Mouse (Mus musculus) testis, postnatal 10 days (tissue): Measurements from ENCODE around the gene Lemd1.

ENCODE experiments used
- DNase-seq: peaks from one replicate; pipeline ENCODE4 v3.0.0; 2021; ENCODE audit warnings: low spot score

Lemd1 gene

GRCm38 (mm10) chr1:132201511-132201860, 10.3 kb downstream of the Lemd1 start:
- no peak for DNase-seq

- no peak for DNase-seq
Measured at GRCm38 (mm10) chr1:132201936-132202335, 10.7 kb downstream of the Lemd1 start.

- DNase-seq = no peak
Measured at GRCm38 (mm10) chr1:132202771-132203170, 11.5 kb downstream of the Lemd1 start.

- no peak for DNase-seq
Measured at GRCm38 (mm10) chr1:132205958-132206357, 14.7 kb downstream of the Lemd1 start.

GRCm38 (mm10) chr1:132206828-132207227, 15.6 kb downstream of the Lemd1 start:
- no peak for DNase-seq

- no peak for DNase-seq
Measured at GRCm38 (mm10) chr1:132208154-132208553, 16.9 kb downstream of the Lemd1 start.

GRCm38 (mm10) chr1:132209400-132209799, 18.2 kb downstream of the Lemd1 start:
- DNase-seq = no peak

GRCm38 (mm10) chr1:132210922-132211321, 19.7 kb downstream of the Lemd1 start:
- DNase-seq = peak; percentile 69

- no peak for DNase-seq
Measured at GRCm38 (mm10) chr1:132211672-132212071, 20.4 kb downstream of the Lemd1 start.

GRCm38 (mm10) chr1:132212218-132212617, 21.0 kb downstream of the Lemd1 start:
- DNase-seq = peak; percentile 77

- no peak for DNase-seq
Measured at GRCm38 (mm10) chr1:132213076-132213475, 21.8 kb downstream of the Lemd1 start.

GRCm38 (mm10) chr1:132216276-132216675, 25.0 kb downstream of the Lemd1 start:
- DNase-seq = no peak

- DNase-seq = no peak
Measured at GRCm38 (mm10) chr1:132221627-132222026, 30.4 kb downstream of the Lemd1 start.

- DNase-seq = no peak
Measured at GRCm38 (mm10) chr1:132222166-132222565, 30.9 kb downstream of the Lemd1 start.

- no peak for DNase-seq
Measured at GRCm38 (mm10) chr1:132226297-132227080, 35.3 kb downstream of the Lemd1 start.

- DNase-seq = no peak
Measured at GRCm38 (mm10) chr1:132229667-132230066, 38.4 kb downstream of the Lemd1 start, which contains the start of gene Gm10188. Gene Gm10188, minus strand, starts transcription at chr1:132229767.

GRCm38 (mm10) chr1:132231470-132232274, 40.4 kb downstream of the Lemd1 start:
- DNase-seq = no peak

- peak; percentile 80 for DNase-seq
Measured at GRCm38 (mm10) chr1:132233566-132233965, 42.3 kb downstream of the Lemd1 start.

GRCm38 (mm10) chr1:132234757-132235273, 43.6 kb downstream of the Lemd1 start:
- DNase-seq = no peak

- peak; percentile 78 for DNase-seq
Measured at GRCm38 (mm10) chr1:132237585-132238159, 46.4 kb downstream of the Lemd1 start.

- no peak for DNase-seq
Measured at GRCm38 (mm10) chr1:132245010-132245409, 53.8 kb downstream of the Lemd1 start.

- DNase-seq = no peak
Measured at GRCm38 (mm10) chr1:132246137-132246536, 54.9 kb downstream of the Lemd1 start.

- DNase-seq = no peak
Measured at GRCm38 (mm10) chr1:132246641-132247040, 55.4 kb downstream of the Lemd1 start.
